Mouse (Mus musculus): Measurements from ENCODE around the gene Kctd10.

The Kctd10 gene

GRCm38 (mm10) chr5:114380209-114381012 lies at the start of gene Kctd10, which contains the start of gene Ube3b:
Gene Kctd10, minus strand, starts transcription at chr5:114380508.
Gene Ube3b, plus strand, starts transcription at chr5:114380607.
- DNase-seq (ENCODE audit: extremely low read depth, insufficient read length, low spot score) = peak; percentile 91

DNA sequence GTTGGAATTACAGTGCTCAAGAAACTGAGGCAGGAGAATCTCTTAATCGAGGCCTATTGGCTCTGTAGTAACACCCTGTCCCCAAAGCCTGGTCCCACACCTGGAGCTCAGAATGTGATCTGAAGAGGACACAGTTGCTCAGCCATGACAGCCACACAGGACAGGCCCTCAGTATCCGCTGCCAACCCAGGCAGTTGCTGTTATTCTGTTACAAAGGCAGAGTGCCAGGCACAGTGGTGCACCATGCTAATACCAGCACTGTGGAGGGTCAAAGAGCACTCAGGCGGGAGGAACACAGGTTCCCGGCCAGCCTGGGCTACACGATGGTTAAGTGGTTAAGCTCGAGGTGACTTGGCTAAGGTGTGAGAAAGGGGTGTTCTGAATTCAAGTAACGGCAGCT lies 49.5 kb upstream of the Kctd10 start:
- DNase-seq (ENCODE audit: extremely low read depth, insufficient read length, low spot score) = no peak

DNA sequence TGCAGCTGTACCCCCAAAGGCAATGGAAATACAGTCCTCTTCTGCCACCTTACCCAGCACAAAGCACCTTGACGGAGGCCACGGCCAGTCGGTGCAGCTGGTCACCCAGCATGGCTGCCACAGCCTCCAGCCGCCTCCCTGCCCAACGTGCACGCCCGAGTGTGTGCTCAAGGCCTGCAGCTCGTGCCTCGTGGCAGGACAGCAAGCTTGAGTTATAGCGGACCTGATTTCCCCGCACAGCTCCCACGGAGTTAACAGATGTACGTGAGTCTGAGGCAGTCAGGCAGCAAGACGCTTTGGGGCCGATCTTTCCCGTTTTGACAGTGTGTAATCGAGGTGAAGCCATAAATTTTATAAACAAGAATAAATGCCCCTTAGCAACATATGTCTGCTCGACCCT lies 48.3 kb upstream of the Kctd10 start:
- no peak for DNase-seq (ENCODE audit: extremely low read depth, insufficient read length, low spot score)

DNA sequence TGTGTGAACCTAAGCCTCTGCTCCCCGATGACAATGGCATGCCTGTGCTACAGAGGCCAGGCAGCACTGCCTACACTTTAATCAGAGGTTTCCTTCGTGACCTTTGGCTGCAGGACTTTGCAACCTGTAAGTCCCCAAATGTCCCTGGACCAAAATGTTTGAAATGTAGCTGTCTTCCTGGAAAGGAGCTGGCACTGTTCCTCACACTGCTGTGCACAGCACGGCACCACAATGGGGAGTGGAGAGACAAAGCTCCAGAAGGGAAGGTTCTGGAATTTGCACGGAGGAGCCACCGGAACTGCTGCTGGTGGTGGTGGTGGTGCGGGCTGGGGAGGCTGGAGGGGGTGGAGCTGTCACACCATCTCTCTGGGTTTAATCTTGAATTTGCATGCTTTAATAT lies 46.4 kb upstream of the Kctd10 start:
- no peak for DNase-seq (ENCODE audit: extremely low read depth, insufficient read length, low spot score)

DNA sequence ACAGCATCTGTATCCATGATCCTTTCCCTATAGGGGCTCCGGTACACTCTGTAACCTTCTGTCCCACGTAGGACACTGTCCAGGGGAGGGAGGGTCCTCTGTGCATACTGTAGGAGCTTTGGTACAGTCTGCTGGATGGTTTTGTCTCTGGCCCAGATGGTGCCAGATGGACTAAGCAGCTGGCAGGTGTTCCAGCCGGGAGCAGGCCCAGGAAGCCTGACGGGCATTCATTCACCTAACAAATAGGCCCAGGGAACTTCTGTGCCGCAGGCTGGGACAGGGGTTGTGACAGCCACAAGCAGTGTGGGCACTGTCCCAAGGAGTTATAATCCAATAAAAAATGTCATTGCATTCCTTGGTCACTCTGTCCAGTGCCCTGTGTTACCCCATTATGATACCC lies 43.7 kb upstream of the Kctd10 start:
- DNase-seq (ENCODE audit: extremely low read depth, insufficient read length, low spot score) = no peak

- no peak for DNase-seq (ENCODE audit: extremely low read depth, insufficient read length, low spot score)
Observed at GRCm38 (mm10) chr5:114422591-114422990, 42.3 kb upstream of the Kctd10 start.

DNA sequence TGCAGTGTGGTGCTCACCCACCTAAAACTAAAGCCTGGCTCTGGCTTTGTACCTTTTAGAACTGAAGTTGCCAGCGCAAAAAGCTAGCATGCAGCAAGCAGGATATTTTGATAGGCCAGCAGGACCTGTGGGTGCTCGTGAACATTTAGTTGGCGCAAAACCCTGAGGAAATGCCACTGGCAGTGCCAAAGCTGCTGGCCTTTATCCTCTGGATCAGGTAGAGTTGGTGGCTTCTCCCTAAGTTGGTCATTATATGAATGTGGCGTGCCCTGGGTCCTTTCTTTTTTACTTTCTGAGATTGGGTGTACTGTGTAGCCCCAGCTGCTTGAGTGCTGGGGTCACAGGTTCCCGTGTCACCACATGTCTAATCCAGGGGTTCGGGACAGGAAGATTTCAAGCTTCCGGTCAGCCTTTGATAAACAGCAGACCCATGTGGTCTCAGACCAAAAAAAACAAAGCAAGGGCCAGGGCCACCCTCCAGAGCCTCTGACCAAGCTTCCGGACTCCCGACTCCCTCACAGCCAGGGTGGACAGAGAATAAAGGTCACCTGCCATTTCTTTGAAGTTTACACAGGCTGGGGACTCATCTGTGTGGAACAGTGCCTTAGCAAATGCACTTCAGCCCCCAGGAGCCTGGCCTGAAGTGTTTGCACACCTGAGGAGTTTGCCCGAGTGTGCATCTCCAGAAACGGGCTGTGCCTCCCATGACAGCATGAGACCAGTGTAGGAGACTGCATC lies 41.4 kb upstream of the Kctd10 start:
- DNase-seq (ENCODE audit: extremely low read depth, insufficient read length, low spot score) = no peak

- no peak for DNase-seq (ENCODE audit: extremely low read depth, insufficient read length, low spot score)
Observed at GRCm38 (mm10) chr5:114418541-114418940, 38.2 kb upstream of the Kctd10 start.

DNA sequence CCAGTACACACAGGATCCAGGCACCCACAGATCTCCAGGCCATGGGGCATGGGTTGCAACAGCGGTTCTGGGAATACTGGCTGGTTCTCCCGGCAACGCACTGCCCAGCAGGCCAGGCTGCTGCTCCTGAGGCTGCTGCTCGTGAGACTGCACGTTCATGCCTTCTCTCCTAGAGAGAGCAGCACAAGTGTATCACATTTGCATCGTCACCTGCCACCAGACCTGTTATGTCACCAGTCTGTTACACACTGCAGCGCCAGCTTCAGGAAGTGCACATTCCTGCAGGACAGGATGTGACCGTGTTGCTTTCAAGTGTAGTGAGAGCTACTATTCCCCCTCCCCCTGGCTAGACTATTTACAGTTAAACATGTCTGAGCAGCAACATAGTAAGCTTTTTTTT lies 36.5 kb upstream of the Kctd10 start:
- DNase-seq (ENCODE audit: extremely low read depth, insufficient read length, low spot score) = no peak

DNA sequence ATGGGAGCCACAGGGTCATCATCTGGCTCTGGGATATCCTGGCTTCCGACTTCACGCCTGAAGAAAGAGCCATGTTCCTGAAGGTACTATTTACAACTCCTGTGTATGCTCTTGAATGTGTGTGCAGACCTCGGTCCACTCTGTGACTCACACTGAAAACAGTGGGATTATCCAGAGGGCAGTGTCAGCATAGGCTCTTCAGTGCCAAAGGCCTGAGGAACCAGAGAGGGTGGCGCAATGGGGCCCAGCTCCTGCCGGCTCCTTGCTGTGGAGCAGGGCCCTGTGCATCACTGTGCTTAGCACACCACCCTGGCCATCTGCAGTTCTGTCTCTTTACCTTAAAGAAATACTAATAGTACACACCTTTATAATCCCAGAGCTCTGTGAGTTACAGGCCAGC lies 35.3 kb upstream of the Kctd10 start:
- DNase-seq (ENCODE audit: extremely low read depth, insufficient read length, low spot score) = no peak

DNA sequence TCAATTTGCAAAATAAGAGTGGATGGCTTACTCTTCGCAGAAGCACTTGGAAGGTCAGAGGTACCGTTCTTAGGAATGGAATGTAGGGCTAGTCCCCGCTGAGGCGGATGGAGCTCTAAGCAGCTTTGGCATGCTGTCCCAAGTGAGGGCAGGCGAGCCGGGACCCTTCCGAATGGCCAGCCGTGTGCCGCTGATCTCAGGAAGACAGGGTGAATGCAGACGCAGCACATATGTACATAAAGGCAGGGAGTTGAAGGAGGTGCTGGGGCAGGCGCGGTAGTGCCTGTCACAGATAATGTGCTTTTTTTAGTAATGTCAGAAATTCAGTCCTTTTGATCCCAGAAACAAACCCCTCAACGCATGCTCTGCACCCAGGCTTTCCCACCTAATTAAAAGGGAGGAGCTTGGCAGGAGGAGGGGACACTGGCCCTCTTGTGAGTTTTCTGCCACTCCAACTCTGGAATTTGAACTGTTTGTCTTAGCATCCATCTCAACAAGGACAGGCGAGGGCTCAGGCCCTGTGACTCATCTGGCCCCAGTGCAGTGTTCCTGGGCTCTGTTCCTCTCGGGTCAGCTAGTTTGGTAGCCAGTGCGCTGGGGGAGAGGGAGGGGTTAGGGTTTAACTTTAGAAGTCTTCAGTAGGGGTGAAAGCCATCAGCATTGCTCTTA lies 32.9 kb upstream of the Kctd10 start:
- DNase-seq (ENCODE audit: extremely low read depth, insufficient read length, low spot score) = no peak

GRCm38 (mm10) chr5:114412361-114412998 lies 32.2 kb upstream of the Kctd10 start:
- no peak for DNase-seq (ENCODE audit: extremely low read depth, insufficient read length, low spot score)

DNA sequence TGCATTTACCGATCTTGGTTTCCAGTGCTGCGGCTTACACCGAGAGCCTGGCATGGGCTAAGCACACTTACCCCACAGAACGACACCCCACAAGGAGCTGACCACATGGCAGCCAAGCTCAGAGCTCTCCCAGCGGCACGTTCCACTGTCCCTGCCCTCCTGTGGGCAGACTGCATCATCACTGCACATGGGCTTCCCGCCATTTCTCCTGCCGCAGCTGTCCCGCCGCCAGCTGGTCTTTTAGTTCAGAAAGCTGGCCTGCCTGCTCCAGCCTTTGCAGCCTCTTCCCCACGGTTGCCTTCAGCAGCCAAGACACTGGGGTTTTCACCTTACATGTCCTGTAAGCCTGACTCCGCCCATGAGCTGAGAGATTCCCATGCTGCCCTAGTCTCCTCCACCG lies 30.1 kb upstream of the Kctd10 start:
- DNase-seq (ENCODE audit: extremely low read depth, insufficient read length, low spot score) = no peak

GRCm38 (mm10) chr5:114408846-114409245 lies 28.5 kb upstream of the Kctd10 start:
- no peak for DNase-seq (ENCODE audit: extremely low read depth, insufficient read length, low spot score)

GRCm38 (mm10) chr5:114407810-114408209 lies 27.5 kb upstream of the Kctd10 start:
- DNase-seq (ENCODE audit: extremely low read depth, insufficient read length, low spot score) = peak; percentile 28

GRCm38 (mm10) chr5:114407269-114407668 lies 27.0 kb upstream of the Kctd10 start:
- no peak for DNase-seq (ENCODE audit: extremely low read depth, insufficient read length, low spot score)

DNA sequence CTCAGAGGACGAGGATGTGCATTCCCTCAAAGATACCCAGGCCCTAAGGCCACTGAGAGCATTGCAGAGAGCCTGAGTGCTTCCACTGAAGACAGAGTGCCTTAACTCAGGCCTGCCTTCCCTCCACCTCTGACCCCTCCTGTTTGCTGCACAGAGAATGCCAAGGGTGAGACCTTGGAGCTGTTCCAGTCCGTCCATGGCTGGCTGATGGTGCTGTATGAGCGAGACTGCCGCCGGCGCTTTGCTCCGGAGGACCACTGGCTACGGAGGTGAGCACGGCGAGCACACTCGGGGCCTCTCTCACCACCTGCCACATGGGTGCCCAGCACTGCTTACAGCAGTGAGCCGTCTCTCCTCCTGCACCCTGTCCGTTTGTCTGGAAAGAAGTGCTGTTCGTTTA lies 26.3 kb upstream of the Kctd10 start:
- DNase-seq (ENCODE audit: extremely low read depth, insufficient read length, low spot score) = no peak

DNA sequence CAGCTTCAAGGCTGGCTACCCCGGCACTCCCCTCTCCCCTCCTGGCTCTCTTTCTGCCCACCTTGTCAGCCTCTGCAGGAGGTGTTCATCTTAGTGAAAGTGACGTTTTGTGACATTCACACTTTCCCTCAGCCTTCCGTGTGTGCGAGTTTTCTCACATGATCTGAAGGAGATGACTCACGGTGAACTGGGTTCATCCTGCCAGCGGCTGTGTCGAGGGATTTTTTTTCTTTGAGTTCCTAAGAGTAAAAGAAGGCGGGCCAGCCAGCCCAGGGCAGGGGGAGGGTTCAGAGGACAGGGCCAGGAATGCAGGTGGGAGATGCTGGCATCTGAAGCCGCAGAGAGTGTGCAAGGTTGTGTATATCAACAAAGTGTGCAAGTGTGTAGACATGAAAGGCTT lies 12.9 kb upstream of the Kctd10 start:
- DNase-seq (ENCODE audit: extremely low read depth, insufficient read length, low spot score) = no peak

DNA sequence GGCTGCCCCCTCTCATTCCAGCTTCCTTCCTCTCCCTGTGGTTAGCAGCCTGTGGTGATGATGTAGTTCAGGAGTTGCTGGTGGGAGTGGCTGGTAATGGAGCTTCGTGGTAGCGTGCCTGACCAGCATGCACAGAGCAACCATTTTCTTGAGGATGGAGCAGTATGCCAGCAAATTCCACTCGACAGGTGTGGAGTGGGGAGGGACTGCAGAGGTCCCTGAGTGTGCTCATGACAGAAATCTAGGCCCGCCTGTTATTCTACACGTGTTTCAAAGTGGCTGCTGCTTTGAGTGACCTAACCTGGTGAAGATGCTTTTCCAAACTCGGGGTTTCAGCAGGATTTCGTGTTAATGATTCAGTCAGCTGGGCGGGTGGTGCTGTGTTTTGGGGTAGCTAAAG lies 4.1 kb upstream of the Kctd10 start:
- DNase-seq (ENCODE audit: extremely low read depth, insufficient read length, low spot score) = no peak

DNA sequence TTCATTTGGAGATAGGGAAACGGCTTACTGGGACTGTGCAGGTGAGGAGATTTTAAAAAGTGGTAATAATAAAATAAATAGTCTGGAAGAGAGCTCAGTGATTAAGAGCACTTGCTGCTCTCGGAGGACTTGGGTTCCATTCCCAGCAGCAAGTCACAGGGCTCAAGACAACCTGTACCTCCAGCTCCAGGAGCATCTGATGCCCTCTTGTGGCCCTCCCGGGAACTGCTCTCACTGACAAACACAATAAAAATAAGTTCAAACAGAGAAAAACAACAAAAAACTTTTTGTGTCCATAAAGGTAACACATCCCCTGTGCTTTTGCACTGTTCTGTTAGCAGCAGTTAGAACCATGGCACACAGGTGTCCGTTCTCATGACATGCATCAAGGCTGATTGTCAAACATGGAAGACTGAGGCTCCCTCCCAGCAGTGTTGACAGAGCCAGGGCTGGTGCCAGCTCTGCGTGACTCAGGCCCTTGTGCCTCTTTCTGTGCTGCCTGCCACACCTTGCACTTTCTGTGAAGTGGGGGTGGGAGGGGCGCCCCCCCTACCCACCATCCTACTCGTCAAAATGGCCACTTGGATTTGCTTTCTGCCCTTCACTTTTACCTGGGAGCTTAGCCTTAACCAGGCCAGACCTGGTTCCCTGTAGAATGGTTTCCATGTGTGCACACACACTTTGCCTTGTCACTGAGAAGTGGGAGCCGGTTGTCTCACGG lies 3.0 kb upstream of the Kctd10 start:
- DNase-seq (ENCODE audit: extremely low read depth, insufficient read length, low spot score) = peak; percentile 40

GRCm38 (mm10) chr5:114381013-114381351 lies 674 bp upstream of the Kctd10 start:
- no peak for DNase-seq (ENCODE audit: extremely low read depth, insufficient read length, low spot score)

All from 3134 (cell line).